Mouse (Mus musculus) limb, embryonic 12.5 days (tissue): ENCODE data around the gene Gabrg3. TPM values are rescaled to one million over a fixed set of nuclear protein-coding genes. Genes with fewer than 3 reads are reported as not detected.
"Not testable (repeated sequence)": the region's sequence is repeated elsewhere in the genome, so short reads cannot be mapped to it uniquely, and the experiment has no call there.

Source experiments
- ATAC-seq: fragments of 200-750 bp; cut with Nextera tagmentation; 2 replicates; pipeline ENCODE4 v1.8.0; 2017; ENCODE audit warnings: low read depth, moderate TSS enrichment; ENCODE audit not compliant: insufficient number of reproducible peaks, insufficient read depth, low FRiP score, low TSS enrichment
- H3K27ac ChIP-seq: fragments of 300-500 bp; sonication (generic); 2 replicates; pipeline ENCODE4 v1.5.1; 2016; ENCODE audit warnings: mild to moderate bottlenecking, moderate library complexity
- H3K27me3 ChIP-seq: fragments of 300-500 bp; sonication (generic); 2 replicates; pipeline ENCODE4 v1.6.1; 2016; ENCODE audit warnings: mild to moderate bottlenecking, moderate library complexity
- H3K36me3 ChIP-seq: fragments of 300-500 bp; sonication (generic); 2 replicates; pipeline ENCODE4 v1.6.1; 2016; ENCODE audit warnings: mild to moderate bottlenecking, moderate library complexity
- H3K4me1 ChIP-seq: fragments of 300-500 bp; sonication (generic); replicated peaks from 2 replicates; pipeline ENCODE4 v1.6.1; 2016
- H3K4me2 ChIP-seq: fragments of 300-500 bp; sonication (generic); 2 replicates; pipeline ENCODE4 v1.6.1; 2016; ENCODE audit warnings: mild to moderate bottlenecking, moderate library complexity
- H3K4me3 ChIP-seq: fragments of 300-500 bp; sonication (generic); replicated peaks from 2 replicates; pipeline ENCODE4 v1.5.1; 2016; ENCODE audit warnings: mild to moderate bottlenecking
- H3K9ac ChIP-seq: fragments of 300-500 bp; sonication (generic); replicated peaks from 2 replicates; pipeline ENCODE4 v1.6.1; 2016; ENCODE audit warnings: mild to moderate bottlenecking, moderate library complexity
- H3K9me3 ChIP-seq: fragments of 300-500 bp; sonication (generic); 2 replicates; pipeline ENCODE4 v1.6.1; 2016; ENCODE audit warnings: mild to moderate bottlenecking, moderate library complexity
- WGBS: fragments of 180-500 bp; shearing (Covaris S2); methylation state at CpG from one replicate; pipeline ENCODE4 v1.1.7; 2016; 5-methylcytosine and 5-hydroxymethylcytosine counted together
- polyA plus RNA-seq: library from polyadenylated mRNA; unstranded; fragments of >200 nt; fragmentation: Nextera tagmentation; extraction: Ambion mirVana; gene quantifications from 2 replicates; pipeline ENCODE4 v1.2.1, GENCODE M21; 2016

Gabrg3 gene
- polyA plus RNA-seq, 1 experiment from 2014 or later = 0.28 TPM

- not testable (repeated sequence) for H3K36me3 ChIP-seq, H3K27ac ChIP-seq, ATAC-seq, H3K9ac ChIP-seq, H3K4me3 ChIP-seq, H3K9me3 ChIP-seq, H3K4me2 ChIP-seq, H3K4me1 ChIP-seq, H3K27me3 ChIP-seq
- 71% methylated on average over 2 of the region's 2 CpGs for WGBS
Observed at GRCm38 (mm10) chr7:57175891-57176545, 211.0 kb downstream of the Gabrg3 start.

GRCm38 (mm10) chr7:57166931-57167330 lies 220.1 kb downstream of the Gabrg3 start:
- H3K9me3 ChIP-seq = no peaks in the 10 kb centered on the region
- ATAC-seq = no peak
- no peaks in the 10 kb centered on the region for H3K36me3 ChIP-seq
- H3K4me2 ChIP-seq = no peak overlapping the region
- H3K9ac ChIP-seq = no peak overlapping the region
- WGBS = 70% methylated on average over 3 of the region's 3 CpGs
- no peak overlapping the region for H3K27ac ChIP-seq
- no peak overlapping the region for H3K4me3 ChIP-seq
- H3K27me3 ChIP-seq = no peaks in the 10 kb centered on the region
- no peaks in the 10 kb centered on the region for H3K4me1 ChIP-seq

- ATAC-seq = no peak
- Histone ChIP-seq H3K36me3 (no peaks in the 10 kb centered on the region), H3K9ac (no peak overlapping the region), H3K27ac (no peak overlapping the region), H3K9me3 (no peaks in the 10 kb centered on the region), H3K27me3 (no peaks in the 10 kb centered on the region), H3K4me3 (no peak overlapping the region), H3K4me2 (no peak overlapping the region), H3K4me1 (no peaks in the 10 kb centered on the region)
- WGBS = 78% methylated on average over 3 of the region's 3 CpGs
Observed at GRCm38 (mm10) chr7:57158211-57158610, 228.8 kb downstream of the Gabrg3 start.

GRCm38 (mm10) chr7:57153743-57154142 lies 233.2 kb downstream of the Gabrg3 start:
- H3K4me2 ChIP-seq = no peak overlapping the region
- no peak overlapping the region for H3K4me3 ChIP-seq
- H3K4me1 ChIP-seq = no peaks in the 10 kb centered on the region
- WGBS = 65% methylated on average over 5 of the region's 5 CpGs
- no peak overlapping the region for H3K9ac ChIP-seq
- no peak for ATAC-seq
- H3K27me3 ChIP-seq = no peaks in the 10 kb centered on the region
- no peaks in the 10 kb centered on the region for H3K36me3 ChIP-seq
- no peak overlapping the region for H3K27ac ChIP-seq
- no peaks in the 10 kb centered on the region for H3K9me3 ChIP-seq

- Histone ChIP-seq H3K36me3 (no peaks in the 10 kb centered on the region), H3K27ac (no peak overlapping the region), H3K4me1 (no peaks in the 10 kb centered on the region), H3K9ac (no peak overlapping the region), H3K9me3 (no peaks in the 10 kb centered on the region), H3K4me3 (no peak overlapping the region), H3K4me2 (no peak overlapping the region), H3K27me3 (no peaks in the 10 kb centered on the region)
- no peak for ATAC-seq
- WGBS = 77% methylated on average over 5 of the region's 5 CpGs
Observed at GRCm38 (mm10) chr7:57150768-57151167, 236.2 kb downstream of the Gabrg3 start.

- Histone ChIP-seq H3K4me3 (no peak overlapping the region), H3K4me2 (no peak overlapping the region), H3K9ac (no peak overlapping the region), H3K27ac (no peak overlapping the region), H3K9me3 (no peaks in the 10 kb centered on the region), H3K4me1 (no peaks in the 10 kb centered on the region), H3K27me3 (no peaks in the 10 kb centered on the region), H3K36me3 (no peaks in the 10 kb centered on the region)
- 79% methylated on average over 4 of the region's 4 CpGs for WGBS
- ATAC-seq = no peak
Observed at GRCm38 (mm10) chr7:57138072-57138704, 248.8 kb downstream of the Gabrg3 start.

- H3K9me3 ChIP-seq = no peaks in the 10 kb centered on the region
- no peak overlapping the region for H3K27ac ChIP-seq
- H3K4me1 ChIP-seq = no peaks in the 10 kb centered on the region
- no peaks in the 10 kb centered on the region for H3K36me3 ChIP-seq
- H3K9ac ChIP-seq = no peak overlapping the region
- no peaks in the 10 kb centered on the region for H3K27me3 ChIP-seq
- H3K4me3 ChIP-seq = no peak overlapping the region
- ATAC-seq = no peak
- 76% methylated on average over 4 of the region's 4 CpGs for WGBS
- no peak overlapping the region for H3K4me2 ChIP-seq
Observed at GRCm38 (mm10) chr7:57133009-57133408, 254.0 kb downstream of the Gabrg3 start.

GRCm38 (mm10) chr7:57132471-57132870 lies 254.5 kb downstream of the Gabrg3 start:
- no peaks in the 10 kb centered on the region for H3K27me3 ChIP-seq
- no peak overlapping the region for H3K4me2 ChIP-seq
- 88% methylated on average over 2 of the region's 2 CpGs for WGBS
- H3K4me1 ChIP-seq = no peaks in the 10 kb centered on the region
- no peak overlapping the region for H3K9ac ChIP-seq
- no peak overlapping the region for H3K4me3 ChIP-seq
- ATAC-seq = no peak
- H3K27ac ChIP-seq = no peak overlapping the region
- no peaks in the 10 kb centered on the region for H3K36me3 ChIP-seq
- H3K9me3 ChIP-seq = no peaks in the 10 kb centered on the region

- no peak overlapping the region for H3K9ac ChIP-seq
- H3K4me1 ChIP-seq = no peaks in the 10 kb centered on the region
- H3K9me3 ChIP-seq = no peaks in the 10 kb centered on the region
- no peak overlapping the region for H3K4me3 ChIP-seq
- no peaks in the 10 kb centered on the region for H3K27me3 ChIP-seq
- 81% methylated on average over 3 of the region's 3 CpGs for WGBS
- no peak overlapping the region for H3K4me2 ChIP-seq
- no peaks in the 10 kb centered on the region for H3K36me3 ChIP-seq
- no peak for ATAC-seq
- H3K27ac ChIP-seq = no peak overlapping the region
Observed at GRCm38 (mm10) chr7:57100065-57100464, 286.9 kb downstream of the Gabrg3 start.

GRCm38 (mm10) chr7:57082071-57082470 lies 304.9 kb downstream of the Gabrg3 start:
- H3K27me3 ChIP-seq = no peaks in the 10 kb centered on the region
- ATAC-seq = no peak
- 75% methylated on average over 3 of the region's 3 CpGs for WGBS
- H3K9ac ChIP-seq = no peak overlapping the region
- H3K36me3 ChIP-seq = no peaks in the 10 kb centered on the region
- no peak overlapping the region for H3K4me3 ChIP-seq
- H3K9me3 ChIP-seq = no peaks in the 10 kb centered on the region
- H3K4me2 ChIP-seq = no peak overlapping the region
- no peaks in the 10 kb centered on the region for H3K4me1 ChIP-seq
- no peak overlapping the region for H3K27ac ChIP-seq

- Histone ChIP-seq H3K27ac (no peak overlapping the region), H3K9ac (no peak overlapping the region), H3K4me3 (no peak overlapping the region), H3K4me2 (no peak overlapping the region), H3K9me3 (no peaks in the 10 kb centered on the region), H3K27me3 (no peaks in the 10 kb centered on the region), H3K4me1 (no peaks in the 10 kb centered on the region), H3K36me3 (no peaks in the 10 kb centered on the region)
- no peak for ATAC-seq
- 82% methylated on average over 2 of the region's 2 CpGs for WGBS
Observed at GRCm38 (mm10) chr7:57071435-57072160, 315.4 kb downstream of the Gabrg3 start.
